Mouse (Mus musculus): Measurements from ENCODE around the gene Pamr1.

- no peak for TF ChIP-seq POLR2A (IDR thresholded peaks at IDR 0.05; ENCODE audit: low read depth, low read length)
- no peak for TF ChIP-seq CTCF (IDR thresholded peaks at IDR 0.05; ENCODE audit: borderline replicate concordance, insufficient read depth, low read length)
Observed at GRCm38 (mm10) chr2:102663339-102663738, 113.5 kb downstream of the Pamr1 start.

Measured in embryonic fibroblast, embryonic 13.5 days (primary cell).